Mouse (Mus musculus): Measurements from ENCODE around the gene Exoc3l4.

- TF ChIP-seq CTCF (IDR thresholded peaks at IDR 0.05) (no peak), EP300 (IDR thresholded peaks at IDR 0.05) (no peak)
Observed at GRCm38 (mm10) chr12:111367065-111367464, 49.8 kb upstream of the Exoc3l4 start.
